Mouse (Mus musculus) kidney, adult 2 months (tissue): ENCODE data around the gene Tmem28.

Experiments used
- CTCF ChIP-seq: fragments of 200-500 bp; conservative IDR thresholded peaks from 2 replicates; pipeline ENCODE4 v1.5.1; 2011; ENCODE audit warnings: low read depth, mild to moderate bottlenecking, control low read depth, low read length, moderate library complexity, mixed read lengths; ENCODE audit not compliant: insufficient read depth, insufficient read length
- POLR2A ChIP-seq: fragments of 200-500 bp; IDR thresholded peaks from one replicate; pipeline ENCODE4 v1.6.1; 2011; ENCODE audit warnings: low read depth, low read length, control low read depth

DNA sequence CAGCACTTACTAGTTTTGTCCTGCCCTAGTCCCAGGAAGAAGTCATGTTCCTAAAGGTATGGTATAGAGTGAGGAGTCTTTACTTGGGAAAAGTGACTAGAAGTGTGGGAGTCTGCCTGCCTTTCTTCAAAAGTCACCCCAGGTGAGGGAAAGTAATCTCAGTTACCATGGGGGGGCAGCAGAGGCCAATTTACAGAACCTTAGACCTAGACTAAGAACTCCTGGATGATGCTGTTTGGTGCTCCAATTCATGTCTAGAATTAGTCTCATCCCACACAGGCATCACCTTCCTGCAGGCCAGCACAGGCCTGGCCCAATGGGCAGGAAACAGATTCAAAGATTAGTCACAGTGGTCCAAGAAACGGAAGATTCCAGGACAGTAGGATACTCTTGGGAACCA, 12.4 kb upstream of the Tmem28 start:
- no peak for TF ChIP-seq CTCF
- TF ChIP-seq POLR2A, result no peak
